Mouse (Mus musculus) left cerebral cortex, postnatal 25 days (tissue): ENCODE measurements around the gene 1700013F07Rik. TPM values are rescaled to one million over a fixed set of nuclear protein-coding genes. Genes with fewer than 3 reads are reported as not detected.
"Not testable (repeated sequence)": the region's sequence is repeated elsewhere in the genome, so short reads cannot be mapped to it uniquely, and the experiment has no call there.

ENCODE experiments used
- DNase-seq, 2 experiments: peaks; one replicate each; pipeline ENCODE4 v3.0.0; 2022; ENCODE audit warnings: low spot score in 2 of 2, mixed read lengths in 1 of 2
- intact Hi-C: fragments of 180-260 bp; cut with DNase I; formaldehyde crosslinking; loops from one replicate; pipeline ENCODE4 v1.15.1; 2025
- total RNA-seq, 2 experiments: library from RNA; stranded (reverse); gene quantifications; 2 replicates each; pipeline ENCODE4 v1.2.3; 2021

Gene 1700013F07Rik
- total RNA-seq, 2 experiments from 2014 or later: 0.92 to 1.6 TPM

DNA sequence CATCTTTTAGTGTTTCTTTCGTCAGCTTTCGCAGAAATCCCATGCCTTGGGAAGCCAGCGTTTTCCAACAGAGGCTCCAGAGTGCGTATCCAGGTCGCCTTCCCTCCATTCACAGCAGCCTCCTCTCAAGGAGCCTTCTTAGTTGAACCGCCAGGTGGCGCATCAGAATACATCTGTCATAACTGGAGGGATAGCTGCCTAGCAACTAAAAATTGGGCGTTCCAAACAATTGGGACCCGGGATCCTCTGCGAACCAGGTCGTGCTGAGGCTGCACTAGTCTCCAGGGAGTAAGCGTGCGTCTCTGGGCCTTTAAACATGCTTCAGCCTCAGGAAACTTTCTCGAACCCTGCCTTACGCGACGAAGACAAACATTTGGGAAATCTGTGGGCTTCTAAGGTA lies 3.4 kb downstream of the 1700013F07Rik start:
- DNase-seq: peak; percentile 87 to 96
- intact Hi-C loops: loop anchor here (1.0 kb wide), 1 partner anchor 17 kb away; no protein-coding TSS in a partner anchor

DNA sequence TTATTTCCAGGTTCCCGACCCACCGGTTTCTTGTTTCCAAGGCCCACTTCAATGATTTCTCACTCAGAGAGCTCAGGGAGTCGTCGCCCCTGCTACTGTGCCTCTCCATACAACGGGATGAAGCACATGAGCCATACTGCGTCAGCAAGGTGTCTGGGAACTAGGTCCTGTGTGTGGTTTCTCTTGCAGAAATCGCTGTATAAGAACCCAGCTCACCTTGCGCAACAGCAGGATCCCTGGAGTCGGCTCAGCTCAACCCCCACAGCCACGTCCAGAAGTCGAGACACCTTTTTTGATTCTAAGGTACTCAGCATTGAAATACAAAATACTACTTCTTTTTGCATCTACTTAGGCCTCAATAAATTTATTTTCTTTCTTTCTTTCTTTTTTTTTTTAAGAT lies 8.3 kb downstream of the 1700013F07Rik start:
- intact Hi-C loops: no loop called here
- no peak for DNase-seq

DNA sequence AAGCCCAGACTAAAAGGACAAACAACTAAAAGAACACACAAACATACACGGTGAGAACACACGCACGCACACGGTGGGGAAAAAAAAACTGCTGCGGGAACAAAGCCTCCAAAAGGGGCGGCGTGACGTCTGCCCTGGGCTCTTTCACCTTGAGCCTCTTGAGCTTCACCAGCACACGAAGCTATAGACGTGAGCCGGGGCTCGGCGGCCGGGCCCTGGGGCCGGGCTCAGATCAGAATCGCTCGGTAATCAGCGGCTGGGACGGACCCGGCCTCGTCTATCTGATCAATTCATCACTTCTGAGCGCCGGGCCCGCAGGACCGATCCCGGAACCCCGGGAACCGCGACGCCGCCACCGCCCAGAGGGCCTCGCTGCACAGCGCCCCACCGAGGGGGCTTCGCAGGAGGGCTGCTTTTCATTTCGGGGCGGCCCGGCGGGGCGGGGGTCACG lies 20.2 kb downstream of the 1700013F07Rik start:
- intact Hi-C loops: loop anchor here (1.0 to 5.0 kb wide), 2 partner anchors 17 to 147 kb away; no protein-coding TSS in a partner anchor
- DNase-seq: peak; percentile 14 to 28

DNA sequence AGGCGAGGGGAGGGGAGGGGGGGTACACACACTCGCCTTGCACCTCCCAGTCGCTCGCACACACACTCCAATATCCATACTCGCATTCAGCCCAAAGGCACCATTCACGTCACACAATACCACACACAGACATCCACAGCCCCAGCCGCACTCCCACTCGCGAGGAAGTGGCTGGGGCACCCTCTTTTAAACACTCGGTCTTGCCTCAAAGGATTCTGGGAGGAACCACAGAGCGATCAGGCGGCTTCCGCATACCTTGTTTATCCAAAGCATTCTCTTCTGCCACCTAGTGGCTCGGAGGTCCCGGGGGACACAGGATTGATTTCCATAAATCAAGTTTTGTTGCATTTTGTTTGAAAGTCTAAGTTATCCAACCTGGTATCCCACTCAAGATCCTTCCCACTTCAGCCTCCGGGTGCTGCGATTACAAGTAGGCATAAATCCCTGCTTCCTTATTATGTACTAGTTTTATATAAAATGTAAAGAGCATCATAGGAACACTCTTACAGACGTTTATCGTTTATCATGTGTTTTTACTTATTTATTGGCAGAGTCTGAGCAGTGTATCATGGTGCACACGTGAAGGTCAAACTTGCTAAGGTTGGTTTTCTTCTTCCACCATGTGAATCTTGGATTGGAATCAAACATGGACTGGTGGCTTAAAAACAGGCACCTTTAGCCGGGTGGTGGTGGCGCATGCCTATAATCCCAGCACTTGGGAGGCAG lies 20.8 kb downstream of the 1700013F07Rik start:
- peak; percentile 92 to 97 for DNase-seq
- intact Hi-C loops: loop anchor here (1.0 to 5.0 kb wide), 2 partner anchors 17 to 147 kb away; no protein-coding TSS in a partner anchor

DNA sequence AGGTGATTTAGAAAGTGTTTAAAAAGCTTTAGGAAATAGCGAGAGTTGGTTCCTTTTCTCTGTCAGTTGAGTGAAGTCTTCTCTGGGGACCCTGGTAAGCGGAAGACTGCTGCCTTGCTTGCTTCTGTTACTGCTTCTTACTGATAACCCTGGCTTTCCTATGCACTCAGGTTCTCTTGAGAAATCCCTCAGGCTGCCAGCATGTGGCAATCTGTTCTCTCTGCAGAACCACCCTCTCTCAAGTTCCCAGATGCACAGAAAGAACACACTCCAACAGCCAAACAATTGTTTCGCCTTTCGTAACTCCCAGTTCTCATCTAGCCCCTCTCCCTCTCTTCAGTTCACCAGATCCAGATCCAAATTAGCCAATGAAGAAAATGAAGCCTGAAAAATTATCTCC lies 23.9 kb downstream of the 1700013F07Rik start:
- no peak for DNase-seq
- intact Hi-C loops: no loop called here

DNA sequence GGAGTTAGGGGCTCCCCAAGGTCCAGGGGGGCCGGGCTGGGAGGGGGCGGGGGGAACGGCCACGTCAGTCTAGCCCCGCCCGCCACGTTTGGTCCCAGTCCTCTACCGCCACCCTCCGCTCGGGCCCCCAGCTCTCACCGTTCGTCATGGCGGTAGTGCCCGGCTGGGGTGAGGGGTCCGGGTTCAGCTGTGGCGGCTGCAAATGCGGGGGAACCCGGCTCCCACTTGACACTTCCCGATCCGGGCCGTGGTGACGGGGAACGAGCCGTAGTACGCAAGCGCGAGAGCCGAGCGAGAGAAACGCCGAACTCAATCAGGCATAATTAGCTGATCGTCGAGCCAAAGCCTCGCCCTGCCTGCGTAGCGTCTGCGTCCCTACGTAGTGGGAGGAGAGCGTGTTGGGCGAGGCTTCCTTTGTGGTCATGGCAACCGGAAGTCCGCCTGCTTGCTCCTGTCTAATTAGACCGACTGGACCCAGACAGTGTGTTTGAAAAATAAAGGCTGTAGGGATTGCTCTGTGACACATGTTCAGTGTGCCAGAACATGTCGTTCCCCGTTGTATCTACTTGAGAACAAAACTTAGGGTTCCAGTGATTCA lies 28.3 kb downstream of the 1700013F07Rik start, which contains the start of gene Tmem167b:
Gene Tmem167b (minus strand): TSS at position 334 of the 598 bp plus-strand sequence.
- intact Hi-C loops: loop anchor here (2.0 to 5.0 kb wide), 2 partner anchors 161 to 280 kb away; partner anchors contain the start of gene Sort1
- peak; percentile 98 to 99 for DNase-seq

DNA sequence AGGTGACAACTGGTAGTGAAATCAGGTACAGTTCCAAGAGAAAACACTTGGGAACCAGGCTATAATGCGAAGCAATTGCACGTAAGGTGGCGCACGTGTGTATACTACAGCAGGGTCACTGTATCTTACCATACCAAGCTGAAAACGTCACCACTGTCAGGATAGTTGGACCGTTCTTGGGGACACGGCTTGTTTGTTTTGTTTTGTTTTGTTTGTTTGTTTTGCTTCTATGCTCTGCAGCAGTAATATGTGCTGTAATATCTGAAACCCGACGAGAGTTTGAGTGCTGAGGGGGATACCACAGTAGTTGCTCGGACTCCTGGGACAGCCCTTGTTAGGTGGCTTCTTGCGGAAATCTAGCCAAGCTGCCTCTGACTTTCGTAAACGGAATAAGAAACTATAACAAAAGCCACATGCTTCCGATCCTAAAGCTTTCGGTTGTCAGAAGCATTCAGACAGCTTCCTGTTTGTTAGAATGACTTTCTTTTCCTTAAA lies 28.9 kb downstream of the 1700013F07Rik start:
- DNase-seq: no peak
- intact Hi-C loops: loop anchor here (2.0 to 5.0 kb wide), 2 partner anchors 162 to 281 kb away; partner anchors contain the start of gene Sort1

DNA sequence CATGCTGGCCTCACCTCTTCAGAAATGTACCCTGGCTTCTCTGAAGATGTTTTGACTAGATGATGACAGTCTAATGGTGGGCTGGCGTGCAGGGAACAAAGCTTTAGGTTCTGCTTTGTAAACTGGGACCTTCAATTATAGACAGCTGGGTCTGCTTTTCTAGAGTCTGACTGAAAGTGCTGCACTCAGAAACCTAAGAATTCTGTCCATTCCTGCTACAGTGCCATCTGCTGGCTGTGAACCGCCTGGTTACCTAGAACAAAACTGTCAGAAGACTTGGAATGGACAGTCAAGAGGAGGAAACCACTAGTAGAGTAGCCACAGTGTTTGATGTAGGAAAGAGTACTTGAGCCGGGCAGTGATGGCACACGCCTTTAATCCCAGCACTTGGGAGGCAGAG lies 29.4 kb downstream of the 1700013F07Rik start:
- intact Hi-C loops: loop anchor here (2.0 to 5.0 kb wide), 2 partner anchors 163 to 281 kb away; partner anchors contain the start of gene Sort1
- peak; percentile 80 to 90 for DNase-seq

DNA sequence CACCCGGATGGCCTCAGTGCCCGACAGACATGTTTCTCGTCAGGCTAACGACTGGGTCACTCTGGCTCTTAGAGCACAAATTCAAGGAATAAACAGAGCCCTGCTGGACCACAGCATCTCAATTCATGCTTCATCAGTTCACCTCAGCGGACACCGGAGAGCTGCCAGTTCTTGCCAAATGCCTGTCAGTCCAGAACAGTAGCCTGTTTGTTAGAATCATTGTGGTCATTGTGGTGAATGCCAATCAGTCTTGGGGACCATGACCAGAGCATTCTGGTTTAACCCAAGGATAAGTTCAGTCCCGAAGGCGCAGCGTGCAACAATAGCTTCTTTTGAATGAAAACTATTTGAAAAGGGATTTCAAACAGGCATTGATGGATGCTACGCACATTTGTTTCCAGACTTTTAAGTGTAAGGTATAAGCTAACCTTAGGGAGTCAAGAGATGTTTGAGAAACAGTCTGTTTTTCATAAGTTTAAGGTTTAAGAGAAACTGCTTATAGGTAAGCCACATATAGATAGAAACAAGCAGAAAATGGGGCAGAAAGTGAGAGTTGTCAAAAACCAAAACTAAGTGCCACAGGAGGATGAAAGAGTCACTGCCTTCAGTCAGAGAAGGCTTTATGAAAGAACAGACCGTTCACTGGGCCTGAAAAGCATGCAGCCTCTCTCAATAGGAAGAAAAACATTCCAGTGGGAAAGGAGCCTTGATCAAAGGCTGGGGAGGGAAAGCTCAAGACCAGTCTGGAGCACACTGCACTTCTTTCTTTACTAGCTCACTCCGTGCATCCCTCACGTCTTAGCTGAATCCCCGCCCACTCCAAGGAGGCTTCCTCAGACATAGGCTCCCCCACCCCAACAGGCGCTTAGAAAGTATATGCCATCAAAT lies 34.3 kb downstream of the 1700013F07Rik start:
- DNase-seq: peak; percentile 11 to 50
- intact Hi-C loops: no loop called here

DNA sequence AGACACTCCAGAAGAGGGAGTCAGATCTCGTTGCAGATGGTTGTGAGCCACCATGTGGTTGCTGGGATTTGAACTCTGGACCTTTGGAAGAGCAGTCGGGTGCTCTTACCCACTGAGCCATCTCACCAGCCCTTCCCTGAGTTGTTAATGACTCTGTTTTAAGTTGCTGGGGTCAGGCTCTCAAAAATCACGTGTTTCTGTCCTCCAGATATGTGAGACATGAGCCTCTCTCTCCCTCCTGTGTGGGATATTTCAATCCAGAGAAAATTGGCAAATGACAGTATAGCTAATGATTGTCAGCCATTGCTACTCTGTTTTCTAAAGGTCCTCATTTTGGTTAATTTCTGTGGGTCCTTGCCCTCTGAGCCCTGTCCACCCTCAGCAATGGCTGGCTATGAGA lies 35.7 kb downstream of the 1700013F07Rik start:
- intact Hi-C loops, DNase-seq: not testable (repeated sequence)

DNA sequence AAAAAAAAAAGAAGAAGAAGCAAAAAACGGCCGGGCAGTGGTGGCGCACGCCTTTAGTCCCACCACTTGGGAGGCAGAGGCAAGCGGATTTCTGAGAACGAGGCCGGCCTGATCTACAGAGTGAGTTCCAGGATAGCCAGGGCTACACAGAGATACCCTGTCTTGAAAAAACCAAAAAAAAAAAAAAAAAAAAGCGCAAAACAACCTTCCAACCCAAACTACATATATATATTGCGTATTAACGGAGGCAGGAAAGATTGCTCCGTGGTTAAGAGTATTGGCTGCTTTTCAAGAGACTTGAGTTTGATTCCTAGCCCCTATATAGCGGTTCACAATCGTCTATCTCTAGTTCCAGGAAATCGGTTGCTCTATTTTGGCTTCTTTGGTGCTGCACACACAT lies 36.9 kb downstream of the 1700013F07Rik start:
- DNase-seq: no peak
- intact Hi-C loops: no loop called here

DNA sequence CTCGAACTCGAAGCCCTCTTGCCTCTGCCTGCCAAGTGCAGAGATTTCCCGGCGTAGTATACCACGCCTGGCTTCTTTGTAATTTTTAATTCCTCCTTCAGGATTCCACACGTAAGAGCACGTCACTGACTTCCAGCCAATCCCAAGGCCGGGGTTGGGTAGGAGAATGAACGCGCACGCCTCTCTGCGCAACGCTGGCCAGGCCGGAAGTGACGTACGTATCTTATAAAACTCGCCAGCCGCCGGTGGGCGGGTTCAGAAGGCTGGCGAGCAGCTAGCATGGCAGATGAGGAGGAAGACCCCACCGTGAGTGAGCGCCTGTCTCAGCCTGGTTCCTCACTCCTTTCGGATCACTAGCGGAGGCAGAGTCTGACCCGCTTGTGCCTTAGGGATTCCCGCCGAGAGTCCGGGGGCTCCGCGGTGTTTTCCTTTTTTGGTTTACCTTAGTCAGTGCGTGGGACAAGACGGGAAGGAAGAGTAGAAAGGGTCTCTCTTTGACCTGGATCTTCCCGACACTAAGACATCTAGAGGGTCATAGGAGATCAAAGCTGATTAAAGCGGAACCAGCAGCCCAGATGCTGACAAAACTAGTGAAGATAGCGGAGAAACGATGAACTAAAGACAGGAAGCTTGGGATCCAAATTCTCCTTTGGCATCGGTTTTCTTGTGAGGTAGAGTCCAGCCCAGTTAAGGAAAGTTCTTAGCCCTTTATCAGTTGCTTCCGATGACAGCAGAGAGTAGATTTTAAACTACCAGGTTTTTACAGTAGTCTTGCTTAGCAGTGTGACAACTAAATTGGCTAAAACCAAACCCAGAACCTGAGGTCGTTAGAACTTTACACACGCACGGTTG lies 37.7 kb downstream of the 1700013F07Rik start, which contains the start of gene Taf13:
Gene Taf13 (plus strand): TSS at position 256 of the 852 bp plus-strand sequence.
- intact Hi-C loops: no loop called here
- peak; percentile 98 to 99 for DNase-seq

DNA sequence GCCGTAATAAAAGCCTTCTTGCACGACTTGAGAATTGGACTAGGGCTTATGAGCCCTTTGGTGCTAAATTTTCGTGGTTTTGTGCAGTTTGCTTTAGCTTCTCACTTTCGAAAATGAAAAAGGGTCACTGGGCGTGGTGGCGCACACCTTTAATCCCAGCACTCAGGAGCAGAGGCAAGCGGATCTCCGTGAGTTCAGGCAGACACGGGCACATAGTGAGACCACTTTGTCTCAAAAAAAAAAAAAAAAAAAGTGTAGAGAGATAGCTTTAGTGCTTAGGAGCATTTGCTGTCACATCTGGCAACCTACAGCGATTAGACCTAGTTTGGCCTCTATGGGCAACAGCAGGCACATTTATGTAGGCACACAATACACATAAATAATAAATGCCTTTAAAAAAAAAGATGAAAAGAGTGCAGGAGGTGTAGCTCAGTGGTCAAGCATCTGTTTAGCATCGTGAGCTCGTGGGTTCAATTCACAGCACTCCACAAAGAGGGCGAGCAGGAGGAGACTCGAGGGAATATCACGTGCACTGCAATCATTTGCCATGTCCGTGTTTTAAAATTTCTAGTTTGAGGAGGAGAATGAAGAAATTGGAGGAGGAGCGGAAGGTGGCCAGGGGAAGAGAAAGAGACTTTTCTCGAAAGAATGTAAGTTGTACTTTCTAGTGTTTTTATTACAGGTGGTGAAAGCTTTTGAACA lies 38.5 kb downstream of the 1700013F07Rik start:
- DNase-seq: no peak
- intact Hi-C loops: no loop called here

DNA sequence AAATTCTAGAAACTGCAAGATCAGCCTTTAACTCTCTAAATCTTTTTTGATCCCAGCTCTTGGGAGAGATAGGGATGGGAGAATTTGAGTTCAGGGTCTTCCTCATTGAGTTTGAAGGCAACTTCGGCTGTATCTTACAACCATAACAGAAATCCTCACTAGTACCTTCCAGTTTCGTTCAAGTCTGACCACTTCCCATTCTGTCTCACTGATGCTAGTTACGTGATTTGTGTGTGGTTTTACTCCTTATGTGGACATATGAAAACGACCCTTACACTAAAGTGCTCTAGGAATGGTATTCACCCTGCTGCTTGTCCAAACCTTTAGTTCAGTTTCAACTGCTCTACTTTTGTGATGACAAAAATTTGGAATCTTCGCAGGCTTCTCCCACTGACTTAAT lies 40.1 kb downstream of the 1700013F07Rik start:
- no peak for DNase-seq
- intact Hi-C loops: loop anchor here (2.0 kb wide), 1 partner anchor 17 kb away; the partner anchor contains the start of gene Wdr47

DNA sequence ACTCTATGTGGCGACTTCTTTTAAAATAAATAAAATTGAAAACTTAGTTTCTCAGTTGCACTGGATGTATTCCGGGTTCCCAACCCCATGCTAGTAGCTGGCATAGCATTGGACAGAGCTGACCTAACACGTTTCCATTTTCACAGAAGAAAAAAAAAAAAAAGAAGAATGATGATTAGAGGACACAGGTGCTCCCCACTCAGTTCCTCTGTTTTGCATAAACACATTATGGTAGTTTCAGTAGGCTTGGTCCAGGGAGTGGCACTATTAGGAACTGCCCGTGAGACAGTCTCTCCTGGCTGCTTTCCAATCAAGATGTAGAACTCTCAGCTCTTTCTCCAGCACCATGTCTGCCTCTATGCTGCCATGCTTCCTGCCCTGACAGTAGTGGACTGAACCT lies 50.6 kb downstream of the 1700013F07Rik start:
- intact Hi-C loops: no loop called here
- DNase-seq: no peak

DNA sequence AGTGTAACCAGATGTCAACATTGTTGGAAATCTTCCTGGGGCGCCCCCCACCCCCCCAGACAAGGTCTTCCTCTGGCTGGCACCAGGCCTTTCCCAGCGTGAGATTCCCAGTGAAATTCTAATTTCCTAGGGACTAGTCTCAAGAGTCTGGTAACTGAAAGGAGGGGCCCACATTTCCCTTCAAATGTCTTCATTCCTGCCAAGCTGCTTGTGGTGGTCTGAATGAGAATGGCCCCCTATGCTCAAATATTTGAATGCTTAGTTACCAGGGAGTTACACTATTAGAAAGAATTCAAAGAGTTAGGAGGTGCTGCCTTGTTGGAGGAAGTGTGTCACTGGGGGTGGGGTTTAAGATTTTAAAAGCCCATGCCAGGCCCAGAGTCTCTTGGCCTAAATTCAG lies 54.5 kb downstream of the 1700013F07Rik start:
- intact Hi-C loops: no loop called here
- no peak for DNase-seq

DNA sequence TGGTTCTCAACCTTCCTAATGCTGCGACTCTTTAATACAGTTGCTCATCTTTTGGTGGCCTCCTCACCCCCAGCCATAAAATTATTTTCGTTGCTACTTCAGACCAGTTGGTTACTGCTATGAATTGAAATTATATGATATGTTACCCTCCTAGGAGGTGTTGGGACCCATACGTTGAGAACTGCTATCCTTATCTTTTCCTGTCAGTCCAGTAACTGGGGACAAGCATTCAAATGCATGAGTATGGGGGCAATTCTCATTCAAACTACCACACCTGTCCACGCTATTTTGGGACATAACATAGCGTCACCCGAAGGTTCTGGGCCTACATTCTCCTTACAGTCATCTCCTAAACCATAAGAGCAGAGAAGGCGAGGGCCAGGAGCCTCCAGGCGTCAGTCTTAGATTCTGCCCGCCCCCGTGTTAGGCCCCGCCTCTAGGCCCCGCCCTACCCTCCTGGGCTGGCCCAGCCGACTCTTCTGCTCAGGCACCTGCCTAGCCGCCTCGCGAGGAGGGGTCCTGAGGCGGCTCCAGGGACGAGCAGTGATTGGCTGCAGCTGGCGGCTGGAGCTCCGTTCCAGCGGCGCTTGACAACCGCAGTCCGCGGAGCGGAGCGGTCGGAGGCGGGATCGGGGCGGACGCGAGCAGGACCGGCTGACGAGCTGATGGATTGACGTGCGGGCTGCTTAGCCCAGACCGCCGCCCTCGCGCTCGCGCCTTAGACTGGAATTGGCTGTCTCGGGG lies 57.0 kb downstream of the 1700013F07Rik start, which contains the start of gene Wdr47:
Gene Wdr47 (plus strand): TSS at position 494 of the 744 bp plus-strand sequence.
- intact Hi-C loops: loop anchor here (1.0 to 2.0 kb wide), 2 partner anchors 16 to 55 kb away; partner anchors contain the start of gene 5330417C22Rik
- DNase-seq: peak; percentile 96 to 98
